Mouse (Mus musculus) mature B cell (primary cell): ENCODE measurements around the gene Map3k5.

Experiments
- in situ Hi-C: fragments of 300-500 bp; cut with MboI; formaldehyde crosslinking; loops from 2 replicates; pipeline ENCODE4 v1.14.3; 2019

The Map3k5 gene

GRCm38 (mm10) chr10:20186800-20187273 lies 252.6 kb downstream of the Map3k5 start:
- in situ Hi-C loops = no loop called here

- in situ Hi-C loops = no loop called here
Observed at GRCm38 (mm10) chr10:20190139-20190747, 256.0 kb downstream of the Map3k5 start.
